Mouse (Mus musculus) erythroid progenitor cell, adult 5-6 weeks (primary cell): ENCODE results near the gene Gm20661. TPM values are rescaled to one million over a fixed set of nuclear protein-coding genes. Genes with fewer than 3 reads are reported as not detected.

ENCODE experiments used
- total RNA-seq, 2 experiments: library from RNA; stranded (forward) in 1 of 2; stranded (reverse) in 1 of 2; fragments of 150-400 nt in 1 of 2; fragments of 186-747, 209-891 nt in 1 of 2; gene quantifications; 2 replicates each; pipeline versions ENCODE4 v1.2.3 to v1.2.4; 2015 to 2017; ENCODE audit warnings: low replicate concordance in 2 of 2

Gene Gm20661
- total RNA-seq, 2 experiments from 2014 or later, result 4.2 TPM; not detected in 1

Other genes starting within 250 kb of the Gm20661 start
- 269 and 283 TPM in 2 replicates for gene Rbm5, start 212.1 kb upstream of the Gm20661 start, total RNA-seq (2015; ENCODE audit: low replicate concordance)
- 374 and 383 TPM in 2 replicates for gene Rbm5, start 212.1 kb upstream of the Gm20661 start, total RNA-seq (2017; ENCODE audit: low replicate concordance)
- gene Rbm6, start 109.8 kb upstream of the Gm20661 start, total RNA-seq (2015; ENCODE audit: low replicate concordance), result 176 and 204 TPM in 2 replicates
- 216 and 260 TPM in 2 replicates for gene Rbm6, start 109.8 kb upstream of the Gm20661 start, total RNA-seq (2017; ENCODE audit: low replicate concordance)
- not detected in 2 replicates for gene Mon1a, start 94.9 kb upstream of the Gm20661 start, total RNA-seq (2015; ENCODE audit: low replicate concordance)
- gene Mon1a, start 94.9 kb upstream of the Gm20661 start, total RNA-seq (2017; ENCODE audit: low replicate concordance), result 0.64 and 3.3 TPM in 2 replicates
- not detected in 2 replicates for gene Mst1r, start 76.2 kb upstream of the Gm20661 start, total RNA-seq (2015; ENCODE audit: low replicate concordance)
- not detected in 2 replicates for gene Mst1r, start 76.2 kb upstream of the Gm20661 start, total RNA-seq (2017; ENCODE audit: low replicate concordance)
- gene Actl11, start 54.6 kb upstream of the Gm20661 start, total RNA-seq (2015; ENCODE audit: low replicate concordance), result not detected in 2 replicates
- not detected in 2 replicates for gene Actl11, start 54.6 kb upstream of the Gm20661 start, total RNA-seq (2017; ENCODE audit: low replicate concordance)
- not detected in 2 replicates for gene Camkv, start 47.4 kb upstream of the Gm20661 start, total RNA-seq (2015; ENCODE audit: low replicate concordance)
- gene Camkv, start 47.4 kb upstream of the Gm20661 start, total RNA-seq (2017; ENCODE audit: low replicate concordance), result 0.13 TPM in 1 of 2 replicates, not detected in the other
- gene Traip, start 32.9 kb upstream of the Gm20661 start, total RNA-seq (2015; ENCODE audit: low replicate concordance), result 12.6 and 19.3 TPM in 2 replicates
- 50.4 and 51.5 TPM in 2 replicates for gene Traip, start 32.9 kb upstream of the Gm20661 start, total RNA-seq (2017; ENCODE audit: low replicate concordance)
- gene Uba7, start 7.6 kb upstream of the Gm20661 start, total RNA-seq (2015; ENCODE audit: low replicate concordance), result 365 and 400 TPM in 2 replicates
- gene Uba7, start 7.6 kb upstream of the Gm20661 start, total RNA-seq (2017; ENCODE audit: low replicate concordance), result 262 and 332 TPM in 2 replicates
- 26.0 and 44.3 TPM in 2 replicates for gene Inka1, start 2.8 kb downstream of the Gm20661 start, total RNA-seq (2015; ENCODE audit: low replicate concordance)
- 34.4 and 43.8 TPM in 2 replicates for gene Inka1, start 2.8 kb downstream of the Gm20661 start, total RNA-seq (2017; ENCODE audit: low replicate concordance)
- 14.8 TPM in 1 of 2 replicates, not detected in the other for gene Cdhr4, start 9.4 kb downstream of the Gm20661 start, total RNA-seq (2015; ENCODE audit: low replicate concordance)
- 13.3 TPM in 1 of 2 replicates, not detected in the other for gene Cdhr4, start 9.4 kb downstream of the Gm20661 start, total RNA-seq (2017; ENCODE audit: low replicate concordance)
- not detected in 2 replicates for gene Gm20662, start 13.3 kb downstream of the Gm20661 start, total RNA-seq (2015; ENCODE audit: low replicate concordance)
- not detected in 2 replicates for gene Gm20662, start 13.3 kb downstream of the Gm20661 start, total RNA-seq (2017; ENCODE audit: low replicate concordance)
- gene Ip6k1, start 19.4 kb downstream of the Gm20661 start, total RNA-seq (2015; ENCODE audit: low replicate concordance), result 46.5 and 62.5 TPM in 2 replicates
- gene Ip6k1, start 19.4 kb downstream of the Gm20661 start, total RNA-seq (2017; ENCODE audit: low replicate concordance), result 71.1 and 159 TPM in 2 replicates
- gene Gmppb, start 66.2 kb downstream of the Gm20661 start, total RNA-seq (2015; ENCODE audit: low replicate concordance), result 5.8 and 5.9 TPM in 2 replicates
- gene Gmppb, start 66.2 kb downstream of the Gm20661 start, total RNA-seq (2017; ENCODE audit: low replicate concordance), result 6.4 and 13.9 TPM in 2 replicates
- 2.2 TPM in 1 of 2 replicates, not detected in the other for gene Amigo3, start 70.1 kb downstream of the Gm20661 start, total RNA-seq (2015; ENCODE audit: low replicate concordance)
- 1.1 and 3.6 TPM in 2 replicates for gene Amigo3, start 70.1 kb downstream of the Gm20661 start, total RNA-seq (2017; ENCODE audit: low replicate concordance)
- gene Mst1, start 97.4 kb downstream of the Gm20661 start, total RNA-seq (2015; ENCODE audit: low replicate concordance), result 22.0 and 63.3 TPM in 2 replicates
- 7.7 and 14.1 TPM in 2 replicates for gene Mst1, start 97.4 kb downstream of the Gm20661 start, total RNA-seq (2017; ENCODE audit: low replicate concordance)
- 1,337 and 1,464 TPM in 2 replicates for gene Rnf123, start 100.3 kb downstream of the Gm20661 start, total RNA-seq (2015; ENCODE audit: low replicate concordance)
- gene Rnf123, start 100.3 kb downstream of the Gm20661 start, total RNA-seq (2017; ENCODE audit: low replicate concordance), result 890 and 970 TPM in 2 replicates
- 265 and 389 TPM in 2 replicates for gene Apeh, start 111.5 kb downstream of the Gm20661 start, total RNA-seq (2015; ENCODE audit: low replicate concordance)
- gene Apeh, start 111.5 kb downstream of the Gm20661 start, total RNA-seq (2017; ENCODE audit: low replicate concordance), result 454 and 497 TPM in 2 replicates
- under 0.01 and 0.42 TPM in 2 replicates for gene Bsn, start 207.3 kb downstream of the Gm20661 start, total RNA-seq (2015; ENCODE audit: low replicate concordance)
- 1.5 TPM in 1 of 2 replicates, not detected in the other for gene Bsn, start 207.3 kb downstream of the Gm20661 start, total RNA-seq (2017; ENCODE audit: low replicate concordance)